Mouse (Mus musculus) layer of hippocampus, adult 6 months (tissue): ENCODE data around the gene Nr1i2. TPM values are rescaled to one million over a fixed set of nuclear protein-coding genes. Genes with fewer than 3 reads are reported as not detected.

Experiments
- long read RNA-seq, 2 experiments: library from polyadenylated mRNA; unstranded; transcript quantifications; one replicate each; pipeline ENCODE4 v2.0.0; 2019 to 2020
- polyA plus RNA-seq: library from polyadenylated mRNA; unstranded; fragments of <200 nt; fragmentation: Nextera tagmentation; gene quantifications from 2 replicates; pipeline ENCODE4 v1.2.3, GENCODE M21; 2021

Nr1i2 gene
- not detected in 2 replicates for polyA plus RNA-seq
- long read RNA-seq, experiment 1: 0 reads
- long read RNA-seq, experiment 2: 0 reads

GRCm38 (mm10) chr16:38294685-38295348 is at the start of gene Nr1i2:
Nr1i2 (minus strand) TSS chr16:38294824.

GRCm38 (mm10) chr16:38341396-38342324 is 47.0 kb upstream of the Nr1i2 start, which contains the start of gene Maats1:
Maats1 (minus strand) TSS chr16:38342143.

Other genes with a start within 250 kb of the Nr1i2 start
- 90.7 and 138 TPM in 2 replicates for gene Gsk3b, start 205.8 kb downstream of the Nr1i2 start, polyA plus RNA-seq
- gene Maats1, start 47.3 kb upstream of the Nr1i2 start, polyA plus RNA-seq: 0.88 and 1.7 TPM in 2 replicates
- 815 and 850 TPM in 2 replicates for gene Cox17, start 52.2 kb upstream of the Nr1i2 start, polyA plus RNA-seq
- not detected in 2 replicates for gene Gm21987, start 52.2 kb upstream of the Nr1i2 start, polyA plus RNA-seq
- 0.19 and 0.29 TPM in 2 replicates for gene Popdc2, start 67.4 kb upstream of the Nr1i2 start, polyA plus RNA-seq
- gene Pla1a, start 138.3 kb upstream of the Nr1i2 start, polyA plus RNA-seq: 0.33 and 0.40 TPM in 2 replicates
- 103 and 128 TPM in 2 replicates for gene Adprh, start 157.9 kb upstream of the Nr1i2 start, polyA plus RNA-seq
- gene Cd80, start 160.7 kb upstream of the Nr1i2 start, polyA plus RNA-seq: 0.18 and 0.44 TPM in 2 replicates
- 40.2 and 60.3 TPM in 2 replicates for gene Timmdc1, start 227.8 kb upstream of the Nr1i2 start, polyA plus RNA-seq